Mouse (Mus musculus) megakaryocyte, embryonic 14.5 days (primary cell): ENCODE results near the gene Slfn2.

Source experiments
- FLI1 ChIP-seq: IDR thresholded peaks from 2 replicates; pipeline ENCODE4 v1.6.1; 2012; ENCODE audit warnings: low read length, inconsistent platforms, mixed read lengths
- GATA1 ChIP-seq: IDR thresholded peaks from 3 replicates; pipeline ENCODE4 v1.6.1; 2012; ENCODE audit warnings: mixed read lengths, low read length, inconsistent platforms, borderline replicate concordance

DNA sequence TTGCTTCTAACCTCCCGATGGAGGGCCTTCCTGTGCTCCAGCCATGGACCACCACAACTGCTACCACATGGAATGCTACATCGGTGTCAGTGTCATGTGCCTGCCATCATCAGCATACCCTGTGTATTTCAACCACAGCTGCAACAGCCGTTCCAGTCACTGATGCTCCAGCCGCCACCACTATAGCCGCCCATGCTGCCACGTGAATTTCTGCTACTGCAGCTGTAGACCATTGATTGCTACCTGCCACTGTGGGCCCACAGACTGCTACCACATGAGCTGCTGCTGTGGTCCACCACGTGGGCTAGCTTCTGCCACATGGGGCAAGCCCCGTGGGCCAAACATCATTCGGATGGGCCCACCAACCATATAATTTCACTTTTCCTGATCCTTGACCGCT is 19.8 kb downstream of the Slfn2 start:
- TF ChIP-seq GATA1 (no peak), FLI1 (no peak)
